Mouse (Mus musculus) lung, postnatal 0 days (tissue): Measurements from ENCODE around the gene Fermt2. TPM values are rescaled to one million over a fixed set of nuclear protein-coding genes. Genes with fewer than 3 reads are reported as not detected.

Source experiments
- ATAC-seq: fragments of 200-750 bp; cut with Nextera tagmentation; 2 replicates; pipeline ENCODE4 v1.8.0; 2017; ENCODE audit warnings: moderate library complexity
- DNase-seq: peaks from one replicate; pipeline ENCODE4 v3.0.0-alpha.2; 2016; ENCODE audit warnings: low spot score
- H3K27ac ChIP-seq: fragments of 300-500 bp; sonication (generic); 2 replicates; pipeline ENCODE4 v1.5.1; 2014; ENCODE audit warnings: antibody characterized with exemption, mild to moderate bottlenecking, low read length, mixed read lengths
- H3K27me3 ChIP-seq: fragments of 300-500 bp; sonication (generic); replicated peaks from 2 replicates; pipeline ENCODE4 v1.6.1; 2014; ENCODE audit warnings: low read length, mixed read lengths; ENCODE audit not compliant: insufficient read depth
- H3K36me3 ChIP-seq: fragments of 300-500 bp; sonication (generic); 2 replicates; pipeline ENCODE4 v1.6.1; 2014; ENCODE audit warnings: low read length, mixed read lengths; ENCODE audit not compliant: insufficient read depth
- H3K4me1 ChIP-seq: fragments of 300-500 bp; sonication (generic); 2 replicates; pipeline ENCODE4 v1.6.1; 2014; ENCODE audit warnings: antibody characterized with exemption, low read depth, low read length, mixed read lengths; ENCODE audit not compliant: insufficient read depth
- H3K4me2 ChIP-seq: fragments of 300-500 bp; sonication (generic); replicated peaks from 2 replicates; pipeline ENCODE4 v1.6.1; 2014; ENCODE audit warnings: low read depth, mild to moderate bottlenecking, low read length, moderate library complexity, mixed read lengths
- H3K4me3 ChIP-seq: fragments of 300-500 bp; sonication (generic); 2 replicates; pipeline ENCODE4 v1.5.1; 2014; ENCODE audit warnings: low read depth, low read length
- H3K9ac ChIP-seq: fragments of 300-500 bp; sonication (generic); replicated peaks from 2 replicates; pipeline ENCODE4 v1.6.1; 2014; ENCODE audit warnings: low read depth, mild to moderate bottlenecking
- H3K9me3 ChIP-seq: fragments of 300-500 bp; sonication (generic); 2 replicates; pipeline ENCODE4 v1.6.1; 2016; ENCODE audit warnings: low read length, mixed read lengths
- CTCF ChIP-seq: IDR thresholded peaks from 2 replicates; pipeline ENCODE4 v1.5.1; 2016; ENCODE audit warnings: antibody characterized with exemption, mild to moderate bottlenecking
- EP300 ChIP-seq: IDR thresholded peaks from 2 replicates; pipeline ENCODE4 v1.6.1; 2016; ENCODE audit warnings: antibody characterized with exemption, mild to moderate bottlenecking, control low read depth
- WGBS: fragments of 180-500 bp; shearing (Covaris S2); extraction: QIAGEN DNeasy Blood & Tissue Kit; methylation state at CpG from one replicate; pipeline ENCODE4 v1.1.7; 2014; 5-methylcytosine and 5-hydroxymethylcytosine counted together
- polyA plus RNA-seq: library from polyadenylated mRNA; unstranded; fragments of >200 nt; fragmentation: Nextera tagmentation; extraction: Ambion mirVana; gene quantifications from 2 replicates; pipeline ENCODE4 v1.2.1, GENCODE M21; 2015

Gene Fermt2
- polyA plus RNA-seq, 1 experiment from 2014 or later: 362 TPM

DNA sequence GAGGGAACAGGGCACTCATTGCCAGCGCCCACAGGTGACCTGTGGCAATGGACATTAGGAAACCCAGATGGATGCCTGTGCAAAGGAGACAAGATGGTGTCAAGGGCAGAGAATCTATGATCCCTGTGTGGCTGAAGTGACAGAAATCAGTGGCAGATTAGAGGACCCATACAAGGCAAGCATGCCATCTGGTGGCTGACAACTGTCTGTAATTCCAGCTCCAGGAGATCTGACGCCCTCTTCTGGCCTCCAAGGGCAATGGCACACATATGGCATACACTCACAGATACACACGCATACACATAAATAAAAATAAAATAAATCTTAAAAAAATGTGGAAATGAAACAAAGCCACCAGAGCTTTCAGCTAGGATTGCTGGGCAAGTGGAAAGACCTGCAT is 18.2 kb upstream of the Fermt2 start:
- no peak overlapping the region for H3K4me2 ChIP-seq
- DNase-seq: no peak

DNA sequence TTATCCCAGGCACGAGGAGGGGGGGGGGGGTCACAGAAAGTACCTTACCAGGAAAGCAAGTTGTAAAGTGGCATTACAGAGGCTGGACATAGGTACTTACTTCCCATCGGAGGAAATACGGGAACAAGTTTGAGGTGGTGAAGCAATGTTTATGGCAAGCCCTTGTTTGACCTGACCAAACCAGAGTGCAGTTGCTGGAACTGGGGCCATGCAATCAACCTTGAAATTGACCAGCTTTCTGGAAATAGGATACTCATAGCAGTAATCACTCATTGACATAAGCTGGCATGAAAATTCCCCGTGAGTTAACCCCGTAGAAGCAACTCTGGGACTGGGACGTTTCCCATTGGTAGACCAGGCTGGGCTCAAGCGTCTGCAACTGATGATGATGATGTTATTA is 15.0 kb upstream of the Fermt2 start:
- DNase-seq (no peak), ATAC-seq (no peak)
- no peaks in the 10 kb centered on the region for H3K9me3 ChIP-seq
- no peak overlapping the region for H3K9ac ChIP-seq
- H3K36me3 ChIP-seq: no peaks in the 10 kb centered on the region
- no peak for TF ChIP-seq CTCF
- TF ChIP-seq EP300: no peak
- H3K27me3 ChIP-seq: no peaks in the 10 kb centered on the region
- 75% methylated on average over 7 of the region's 7 CpGs for WGBS
- H3K4me1 ChIP-seq: no peaks in the 10 kb centered on the region
- H3K4me2 ChIP-seq: no peak overlapping the region
- no peak overlapping the region for H3K4me3 ChIP-seq
- no peak overlapping the region for H3K27ac ChIP-seq

More for the DNA sequence above, 18.2 kb upstream of the Fermt2 start:
- Histone ChIP-seq H3K4me3 (no peak overlapping the region), H3K4me1 (no peaks in the 10 kb centered on the region), H3K27ac (no peak overlapping the region), H3K9me3 (no peaks in the 10 kb centered on the region), H3K27me3 (no peaks in the 10 kb centered on the region), H3K9ac (no peak overlapping the region), H3K36me3 (no peaks in the 10 kb centered on the region)
- no peak for ATAC-seq
- 68% methylated on average over 3 of the region's 3 CpGs for WGBS
- TF ChIP-seq CTCF (peak; percentile 69), EP300 (no peak)

DNA sequence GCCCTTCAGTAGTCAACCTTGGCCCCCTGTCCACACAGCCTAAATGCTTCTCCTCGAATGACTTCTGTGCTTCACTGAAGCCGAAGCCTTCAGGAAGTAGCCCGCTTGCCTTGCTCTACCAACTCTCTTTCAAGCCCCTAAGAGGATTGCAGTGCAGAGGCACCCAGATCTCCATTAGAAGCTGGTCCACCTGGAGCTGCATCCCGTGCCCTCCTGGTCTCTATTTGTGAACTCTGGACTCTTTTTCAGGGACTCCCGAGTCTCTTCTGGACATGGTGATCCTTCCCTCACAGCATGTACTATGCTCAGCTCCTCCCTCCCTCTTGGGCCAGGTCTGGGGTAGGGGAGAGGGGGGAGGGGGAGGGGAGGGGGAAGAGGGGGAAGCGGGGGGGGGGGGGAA is 14.1 kb upstream of the Fermt2 start:
- 67% methylated on average over 5 of the region's 6 CpGs for whole genome bisulfite sequencing
- no peak for DNase-seq
- TF ChIP-seq EP300 (no peak), CTCF (no peak)
- ATAC-seq: no peak
- Histone ChIP-seq H3K27ac (no peak overlapping the region), H3K9ac (no peak overlapping the region), H3K9me3 (no peaks in the 10 kb centered on the region), H3K4me3 (no peak overlapping the region), H3K36me3 (no peaks in the 10 kb centered on the region), H3K4me1 (no peaks in the 10 kb centered on the region), H3K4me2 (no peak overlapping the region), H3K27me3 (no peaks in the 10 kb centered on the region)

GRCm38 (mm10) chr14:45539659-45540468 is 9.9 kb upstream of the Fermt2 start:
- H3K27ac ChIP-seq: peak overlapping the region; percentile 73
- ATAC-seq (peak; percentile 94), DNase-seq (peak; percentile 90)
- H3K9me3 ChIP-seq: no peaks in the 10 kb centered on the region
- no peaks in the 10 kb centered on the region for H3K4me1 ChIP-seq
- peak; percentile 90 for TF ChIP-seq CTCF
- TF ChIP-seq EP300: peak; percentile 95
- no peak overlapping the region for H3K4me2 ChIP-seq
- H3K4me3 ChIP-seq: no peak overlapping the region
- no peaks in the 10 kb centered on the region for H3K27me3 ChIP-seq
- no peak overlapping the region for H3K9ac ChIP-seq
- H3K36me3 ChIP-seq: no peaks in the 10 kb centered on the region
- WGBS: 21% methylated on average over 12 of the region's 12 CpGs

GRCm38 (mm10) chr14:45530364-45531345 is 737 bp upstream of the Fermt2 start:
- H3K4me1 ChIP-seq: peaks cover 6% of the 10 kb centered on the region
- ATAC-seq (peak; percentile 22), DNase-seq (peak; percentile 68)
- peak overlapping the region; percentile 86 for H3K9ac ChIP-seq
- no peaks in the 10 kb centered on the region for H3K36me3 ChIP-seq
- no peaks in the 10 kb centered on the region for H3K9me3 ChIP-seq
- WGBS: under 1% methylated on average over 32 of the region's 37 CpGs
- H3K4me3 ChIP-seq: peak overlapping the region; percentile 88
- peak overlapping the region; percentile 70 for H3K4me2 ChIP-seq
- H3K27me3 ChIP-seq: no peaks in the 10 kb centered on the region
- TF ChIP-seq EP300 (no peak), CTCF (peak; percentile 11; the same call in 1 of the 2 replicates)
- H3K27ac ChIP-seq: peak overlapping the region; percentile 99

- WGBS: under 1% methylated on average over 13 of the region's 13 CpGs
- H3K4me1 ChIP-seq: peaks cover 6% of the 10 kb centered on the region
- ATAC-seq (peak; percentile 44), DNase-seq (peak; percentile 88)
- H3K4me3 ChIP-seq: peak overlapping the region; percentile 88
- H3K4me2 ChIP-seq: peak overlapping the region; percentile 70
- no peaks in the 10 kb centered on the region for H3K27me3 ChIP-seq
- H3K36me3 ChIP-seq: no peaks in the 10 kb centered on the region
- TF ChIP-seq CTCF (no peak), EP300 (no peak)
- peak overlapping the region; percentile 86 for H3K9ac ChIP-seq
- peak overlapping the region; percentile 99 for H3K27ac ChIP-seq
- H3K9me3 ChIP-seq: no peaks in the 10 kb centered on the region
These were observed 1.1 kb downstream of the Fermt2 start for GRCm38 (mm10) chr14:45528861-45529260.
